Mouse (Mus musculus): Measurements from ENCODE around the gene Prkaca.

DNA sequence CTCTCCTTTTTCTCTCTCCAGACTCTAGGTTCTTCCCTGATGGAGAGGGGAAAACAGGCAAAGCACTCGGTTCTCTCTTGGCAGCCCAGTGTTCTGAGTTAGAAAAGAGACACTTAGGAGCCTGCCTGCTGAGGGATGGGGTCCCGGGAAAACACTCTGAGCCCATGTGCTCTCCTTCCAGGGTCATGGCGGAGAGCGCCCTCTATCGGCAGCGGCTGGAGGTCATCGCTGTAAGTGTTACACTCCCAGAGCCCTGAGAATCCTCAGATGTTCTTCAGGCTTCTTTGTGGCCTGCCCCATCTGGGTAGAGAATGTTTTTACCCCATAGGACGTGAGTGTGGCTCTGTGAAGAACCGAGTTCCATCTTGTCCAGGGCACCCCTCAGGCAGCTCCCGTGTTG is 51.4 kb downstream of the Prkaca start:
- peak; percentile 77 to 83 for TF ChIP-seq CTCF (conservative IDR thresholded peaks at IDR 0.05 in 1 of 2, IDR thresholded peaks at IDR 0.05 in 1 of 2; ENCODE audit: low read depth in 2 of 2, low read length in 2 of 2)
- no peak for TF ChIP-seq UBTF (IDR thresholded peaks at IDR 0.05; ENCODE audit: low read depth, low read length)
- TF ChIP-seq USF2 (conservative IDR thresholded peaks at IDR 0.05; ENCODE audit: low read depth, low read length), result no peak
- no peak for TF ChIP-seq POLR2A (IDR thresholded peaks at IDR 0.05; ENCODE audit: low read depth, low read length)
- no peak for TF ChIP-seq MAZ (IDR thresholded peaks at IDR 0.05; ENCODE audit: low read depth, low read length)
- TF ChIP-seq RCOR1 (conservative IDR thresholded peaks at IDR 0.05; ENCODE audit: low read depth, low read length), result no peak
